Mouse (Mus musculus) monocyte, adult 5-6 weeks (primary cell): ENCODE data around the gene Mfsd6. TPM values are rescaled to one million over a fixed set of nuclear protein-coding genes. Genes with fewer than 3 reads are reported as not detected.
"Not testable (repeated sequence)": the region's sequence is repeated elsewhere in the genome, so short reads cannot be mapped to it uniquely, and the experiment has no call there.

Experiments used
- ATAC-seq: fragments of 153-309, 156-312 bp; replicated peaks from 2 replicates; pipeline ENCODE4 v1.8.0; 2017; ENCODE audit warnings: mild to moderate bottlenecking; ENCODE audit not compliant: low TSS enrichment, insufficient number of reproducible peaks, severe bottlenecking, poor library complexity, low FRiP score
- total RNA-seq: library from RNA; stranded (forward); fragments of 200-1000, 200-491, 200-594 nt; gene quantifications from 3 replicates; pipeline ENCODE4 v1.2.3, GENCODE M21; 2017

The Mfsd6 gene
- total RNA-seq, 1 experiment from 2014 or later, result 37.3 TPM

- no peak for ATAC-seq
Measured at GRCm38 (mm10) chr1:52718068-52718748, 9.1 kb downstream of the Mfsd6 start.

DNA sequence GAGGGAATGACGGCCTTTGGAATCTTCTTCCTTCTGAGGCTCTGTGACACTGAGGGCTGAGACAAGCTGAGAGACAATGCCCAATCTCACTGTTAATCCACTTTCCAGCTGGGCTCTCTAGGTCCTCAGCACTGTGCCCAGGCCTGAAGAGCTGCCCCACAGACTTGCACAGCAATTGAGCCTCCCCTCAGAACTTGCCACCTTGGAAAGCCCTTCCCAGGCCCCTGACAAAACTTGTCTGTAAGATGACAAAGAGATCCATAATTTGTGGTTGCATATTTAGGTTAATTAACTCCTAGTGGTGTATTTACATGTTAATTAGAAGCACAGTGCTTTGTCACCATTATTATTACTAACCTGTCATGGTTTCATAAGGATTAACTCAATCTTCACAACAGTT lies 12.8 kb downstream of the Mfsd6 start:
- ATAC-seq, result no peak

- no peak for ATAC-seq
Measured at GRCm38 (mm10) chr1:52714021-52714420, 13.2 kb downstream of the Mfsd6 start.

DNA sequence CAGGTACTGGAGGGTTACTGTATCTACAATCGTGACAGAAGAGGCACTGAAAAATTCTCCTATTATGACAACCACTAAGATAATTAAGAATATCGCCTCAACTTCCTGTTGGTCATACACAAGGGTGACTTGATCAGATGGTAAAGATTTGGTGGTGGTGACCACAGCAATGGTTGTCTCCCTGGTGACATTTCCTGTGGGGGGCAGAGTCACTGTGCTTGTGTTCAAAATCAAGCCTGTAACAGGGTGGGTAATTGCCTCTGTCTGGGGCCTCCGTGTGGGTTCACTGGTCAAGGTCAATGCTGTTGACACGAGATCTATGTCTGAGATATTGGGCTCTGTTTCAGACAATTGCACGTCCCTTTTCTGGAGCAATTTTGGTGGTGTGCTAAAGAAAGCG lies 18.5 kb downstream of the Mfsd6 start:
- ATAC-seq, result peak; percentile 71

DNA sequence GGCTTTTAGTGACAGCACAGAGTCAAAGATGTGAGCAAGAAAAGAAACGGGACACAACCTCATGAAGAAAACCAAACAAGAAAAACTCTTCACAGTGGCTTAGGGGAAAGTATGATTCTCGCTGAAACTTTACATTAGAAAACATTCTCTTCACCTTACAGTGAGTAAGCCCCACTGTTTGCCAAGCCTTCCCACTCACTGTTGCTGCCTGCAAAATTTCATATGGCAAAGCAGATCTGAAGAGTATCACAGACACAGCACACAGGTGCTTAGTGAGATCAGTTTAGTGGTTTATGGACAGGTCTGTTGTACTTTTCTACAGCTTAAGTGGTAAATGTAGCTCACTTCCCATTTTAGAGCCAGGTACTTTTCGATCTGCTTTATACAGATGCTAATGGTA lies 20.2 kb downstream of the Mfsd6 start:
- ATAC-seq, result no peak

DNA sequence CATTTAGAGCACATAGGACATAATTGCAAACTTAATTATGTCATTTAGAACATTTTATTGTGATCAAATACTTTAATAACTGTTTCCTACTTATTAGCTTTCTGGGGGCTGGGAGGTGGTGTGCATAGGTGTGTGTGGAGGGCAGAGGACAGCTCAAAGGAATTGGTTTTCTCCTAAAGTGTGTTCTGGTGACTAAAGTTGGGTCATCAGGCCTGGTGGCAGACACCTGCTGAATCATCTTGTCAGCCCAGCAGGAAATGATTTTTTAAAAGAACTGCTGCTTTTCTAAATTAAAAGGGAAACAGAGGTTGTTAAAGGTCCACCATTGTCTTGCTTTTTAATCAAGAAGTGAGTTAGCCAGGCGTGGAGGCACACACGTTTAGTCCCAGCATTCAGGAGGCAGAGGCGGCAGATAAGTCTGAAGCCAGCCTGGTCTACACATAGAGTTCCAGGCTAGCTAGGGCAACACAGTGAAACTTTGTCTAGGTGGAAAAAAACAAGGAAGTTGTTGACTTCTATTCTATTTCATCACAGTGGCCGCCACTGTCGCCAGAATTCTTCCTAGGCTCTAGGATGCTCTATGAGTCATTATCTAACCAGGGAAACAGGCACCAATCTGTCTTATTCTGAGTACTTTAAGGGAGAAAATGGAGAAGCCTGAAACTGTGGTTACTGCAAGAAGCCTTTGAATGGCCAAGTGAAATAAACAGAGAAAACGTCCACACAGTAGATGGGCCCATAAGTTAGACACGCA lies 24.3 kb downstream of the Mfsd6 start:
- ATAC-seq, result peak; percentile 78

DNA sequence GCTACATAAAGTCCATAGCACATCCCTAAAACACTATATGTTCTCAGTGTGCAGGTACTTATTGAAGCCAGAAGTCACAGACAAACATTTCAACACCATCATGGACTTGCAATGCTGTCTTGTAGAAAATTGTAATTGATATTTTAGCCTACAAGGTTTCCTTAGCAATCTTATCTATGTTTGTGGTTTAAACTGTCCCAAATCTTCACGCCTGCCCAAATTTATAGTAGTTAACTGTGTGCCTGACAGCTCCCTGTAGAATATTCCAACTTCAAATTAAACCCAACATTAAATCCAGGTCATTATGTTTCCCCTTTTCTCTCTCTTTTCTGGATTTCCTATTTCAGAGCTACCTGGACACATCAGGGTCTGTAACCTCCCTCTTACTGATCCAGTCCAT lies 25.3 kb downstream of the Mfsd6 start:
- ATAC-seq, result no peak

GRCm38 (mm10) chr1:52694456-52694855 lies 32.8 kb downstream of the Mfsd6 start:
- ATAC-seq, result not testable (repeated sequence)

DNA sequence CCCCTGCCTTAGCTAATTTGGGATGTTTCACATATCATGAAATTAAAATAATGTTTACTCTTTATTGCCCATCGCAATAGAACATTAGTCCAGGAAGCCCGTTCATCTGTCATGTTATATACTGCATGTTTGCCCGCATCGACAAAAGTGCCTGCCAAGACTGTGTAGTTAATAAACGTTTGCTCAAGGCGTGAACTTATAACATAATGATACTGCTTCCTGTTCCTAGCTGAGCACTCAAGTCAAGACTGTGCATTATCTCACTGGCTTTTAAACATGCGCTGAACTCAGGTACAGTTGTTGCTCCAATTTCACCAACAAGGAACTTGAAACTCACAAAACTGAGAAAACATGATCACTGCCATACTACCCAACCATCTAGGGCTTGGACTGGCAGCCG lies 39.6 kb downstream of the Mfsd6 start:
- ATAC-seq, result no peak

DNA sequence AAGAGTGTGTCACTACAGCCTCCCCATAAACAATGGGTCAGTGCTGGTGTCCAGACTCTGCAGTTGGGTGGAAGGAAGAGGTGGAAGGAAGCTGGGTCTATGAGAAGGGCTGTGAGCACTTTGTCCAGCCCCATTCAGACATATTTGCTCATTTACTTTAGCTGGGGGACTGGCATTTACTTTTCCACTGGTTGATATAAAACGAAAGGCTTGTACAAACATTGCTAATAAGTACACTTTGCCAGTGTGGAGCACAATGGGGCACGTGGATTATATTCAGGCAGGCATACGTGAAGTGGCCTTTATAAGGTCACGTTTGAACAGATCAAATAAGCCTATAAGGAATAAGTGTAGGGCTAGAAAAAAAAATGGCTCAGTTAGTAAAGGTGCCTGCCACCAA lies 43.7 kb downstream of the Mfsd6 start:
- ATAC-seq, result no peak

GRCm38 (mm10) chr1:52676621-52677020 lies 50.6 kb downstream of the Mfsd6 start:
- ATAC-seq, result no peak

DNA sequence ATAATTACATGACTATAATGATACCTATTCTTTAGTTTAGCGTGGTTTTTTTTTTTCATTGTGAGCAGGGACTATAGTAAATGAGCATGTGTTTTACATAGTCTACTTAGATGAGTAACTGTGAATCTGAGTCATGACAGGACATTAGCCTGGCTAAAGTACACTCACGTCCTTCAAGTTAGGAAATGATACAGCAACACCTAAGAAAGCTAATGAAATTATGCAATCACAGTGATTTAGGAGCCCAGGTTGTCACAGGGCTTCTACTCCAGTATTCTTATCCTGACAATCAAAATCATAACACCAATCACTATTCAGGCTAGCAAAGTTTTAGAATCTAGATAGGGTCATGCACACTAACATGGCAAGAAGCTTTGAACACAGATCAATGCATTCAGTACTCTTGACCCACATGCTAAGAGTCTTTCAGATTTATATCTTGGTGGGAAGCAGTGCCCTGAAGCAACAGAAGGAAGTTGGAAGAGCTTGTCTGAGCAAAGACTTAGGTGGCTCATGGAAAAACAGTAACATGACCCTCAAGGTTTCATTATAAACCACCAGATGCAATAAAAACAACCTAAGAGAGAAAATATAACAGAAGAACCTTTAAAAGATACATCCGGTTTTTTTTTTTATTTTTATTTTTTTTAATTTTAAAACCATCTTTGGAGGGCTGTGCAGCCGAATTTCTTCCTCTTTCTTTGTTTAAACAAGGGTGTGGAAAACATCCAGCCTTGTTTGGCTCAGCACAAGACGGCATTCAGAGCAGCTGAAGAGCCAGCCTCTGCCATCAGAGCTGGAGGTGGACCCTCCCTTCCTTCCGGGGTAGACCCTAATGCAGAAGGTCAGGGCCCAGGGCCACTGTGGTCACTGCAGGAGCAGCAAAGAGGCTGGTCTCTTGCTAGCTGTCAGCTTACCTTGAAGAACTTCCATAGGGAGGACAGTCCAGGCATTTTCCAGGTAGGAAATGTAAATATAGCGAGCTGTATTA lies 51.4 kb downstream of the Mfsd6 start:
- no peak for ATAC-seq

DNA sequence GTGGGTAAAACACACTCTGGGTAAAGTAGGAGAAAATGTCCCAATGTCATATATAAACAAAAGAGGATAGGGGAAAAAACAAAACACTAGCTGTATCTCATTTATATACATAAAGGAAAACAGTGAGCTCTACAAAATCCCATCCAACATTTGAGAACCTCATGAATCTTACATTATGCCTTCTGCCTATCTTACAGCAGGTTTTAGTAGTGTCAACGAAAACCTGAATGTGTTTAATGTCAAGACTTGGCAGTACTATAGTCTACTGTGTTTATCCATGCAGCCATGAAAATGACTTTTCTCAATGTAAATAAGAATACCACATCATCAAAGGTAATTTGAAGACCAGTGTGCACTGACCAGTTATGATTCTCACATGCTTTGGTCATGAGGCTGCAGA lies 57.3 kb downstream of the Mfsd6 start:
- ATAC-seq, result no peak

GRCm38 (mm10) chr1:52668743-52669323 lies 58.4 kb downstream of the Mfsd6 start:
- no peak for ATAC-seq

DNA sequence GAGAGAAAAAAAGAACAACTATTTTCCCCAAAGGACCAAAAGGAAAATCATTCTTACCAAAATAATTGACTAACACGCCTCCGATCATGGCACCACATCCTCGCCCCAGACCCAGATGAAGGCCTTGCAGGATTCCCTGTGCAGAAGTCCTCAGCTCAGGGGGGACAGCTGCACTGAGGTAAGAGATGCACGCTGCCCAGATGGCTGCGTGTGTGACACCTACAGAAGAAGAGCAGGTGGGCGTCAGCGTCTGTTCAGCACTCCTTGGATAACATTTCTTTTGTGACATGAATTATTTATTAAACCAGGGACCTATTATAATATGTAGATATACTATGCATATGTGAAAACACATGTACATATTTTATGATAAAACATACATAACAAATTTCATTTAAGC lies 64.0 kb downstream of the Mfsd6 start:
- no peak for ATAC-seq

DNA sequence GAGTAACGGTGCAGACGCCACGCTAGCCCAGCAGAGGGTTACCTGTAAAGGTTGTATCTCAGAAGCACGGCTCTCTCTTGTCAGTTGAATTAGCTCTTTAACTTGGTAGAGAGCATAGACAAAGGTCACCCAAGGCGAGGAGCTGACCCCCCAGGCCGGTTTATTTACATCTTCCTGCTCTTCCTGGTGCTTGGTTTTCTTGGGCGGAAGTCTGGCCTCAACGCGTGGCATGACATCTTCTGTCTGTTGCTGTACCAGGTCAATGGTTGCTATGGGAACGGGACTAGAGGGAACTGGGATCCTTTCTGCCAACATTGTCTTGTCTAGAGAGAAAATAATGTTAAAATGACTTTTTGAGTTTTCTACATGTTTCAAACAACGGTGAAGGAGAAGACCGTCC lies 66.5 kb downstream of the Mfsd6 start:
- no peak for ATAC-seq

DNA sequence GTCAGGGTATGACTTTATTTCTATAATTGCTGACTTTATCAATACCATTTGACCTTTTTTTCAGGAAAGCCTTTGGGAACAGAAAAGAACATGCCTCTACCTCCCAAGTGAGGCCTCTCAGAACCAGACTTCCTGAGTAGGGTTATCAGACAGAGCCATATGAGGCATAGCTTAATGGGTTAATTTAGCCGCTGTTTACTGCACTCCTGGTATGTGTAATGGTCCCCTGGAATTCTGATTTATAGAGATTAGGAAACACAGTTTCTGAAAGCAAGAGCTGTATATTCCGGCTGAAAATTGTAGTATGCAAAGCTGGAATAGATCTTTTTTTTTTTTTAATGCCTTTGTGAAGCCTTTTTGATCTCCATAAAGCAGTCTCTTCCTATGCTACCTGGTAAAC lies 67.0 kb downstream of the Mfsd6 start:
- no peak for ATAC-seq

GRCm38 (mm10) chr1:52658160-52658559 lies 69.1 kb downstream of the Mfsd6 start:
- no peak for ATAC-seq

DNA sequence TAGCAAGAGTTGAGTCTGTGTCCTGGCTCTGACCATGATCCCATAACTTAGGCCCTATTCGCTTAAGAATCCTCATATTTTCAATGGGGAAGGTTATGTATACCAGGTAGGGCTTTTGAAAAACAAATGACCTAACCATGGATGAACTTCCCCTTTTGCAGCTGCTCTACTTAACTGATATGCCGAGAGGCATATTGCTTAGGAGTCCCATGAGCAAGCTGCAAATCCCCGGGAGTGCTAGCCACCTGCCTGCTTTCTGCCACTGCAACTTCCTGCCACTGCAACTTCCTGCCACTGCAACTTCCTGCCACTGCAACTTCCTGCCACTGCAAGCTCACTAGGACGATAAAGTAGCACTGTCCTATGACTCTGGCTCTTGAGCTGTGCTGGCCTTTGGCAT lies 72.1 kb downstream of the Mfsd6 start:
- peak; percentile 44 for ATAC-seq
